Mouse (Mus musculus) heart, adult 2 months (tissue): ENCODE data around the gene Themis2. TPM values are rescaled to one million over a fixed set of nuclear protein-coding genes. Genes with fewer than 3 reads are reported as not detected.

Source experiments
- DNase-seq, 2 experiments: peaks; one replicate each; pipeline ENCODE4 v3.0.0; 2021
- H3K27ac ChIP-seq: fragments of 200-600 bp; 2 replicates; pipeline ENCODE4 v1.8.1; 2022
- H3K27me3 ChIP-seq: fragments of 200-500 bp; 2 replicates; pipeline ENCODE4 v1.6.1; 2012; ENCODE audit warnings: mild to moderate bottlenecking, low read length, inconsistent platforms, mixed read lengths; ENCODE audit not compliant: control insufficient read depth, insufficient read depth
- H3K36me3 ChIP-seq: fragments of 200-500 bp; 2 replicates; pipeline ENCODE4 v1.6.1; 2012; ENCODE audit warnings: low read length, inconsistent platforms; ENCODE audit not compliant: control insufficient read depth, insufficient read depth
- H3K4me1 ChIP-seq: fragments of 200-500 bp; 2 replicates; pipeline ENCODE4 v1.6.1; 2011; ENCODE audit warnings: low read length; ENCODE audit not compliant: control insufficient read depth, insufficient read depth
- H3K4me3 ChIP-seq: fragments of 200-600 bp; 2 replicates; pipeline ENCODE4 v1.8.1; 2022
- H3K79me2 ChIP-seq: fragments of 200-500 bp; replicated peaks from 2 replicates; pipeline ENCODE4 v1.6.1; 2012; ENCODE audit warnings: mild to moderate bottlenecking, inconsistent platforms, low read length, moderate library complexity, mixed read lengths; ENCODE audit not compliant: control insufficient read depth, insufficient read depth
- H3K9ac ChIP-seq: fragments of 200-500 bp; 2 replicates; pipeline ENCODE4 v1.6.1; 2012; ENCODE audit warnings: low read depth, mild to moderate bottlenecking, control low read depth, inconsistent platforms, low read length, mixed read lengths
- CTCF ChIP-seq: fragments of 200-600 bp; IDR thresholded peaks from 2 replicates; pipeline ENCODE4 v1.8.1; 2022; ENCODE audit warnings: antibody characterized with exemption, mild to moderate bottlenecking, moderate library complexity
- EP300 ChIP-seq: fragments of 200-500 bp; IDR thresholded peaks from 2 replicates; pipeline ENCODE4 v1.6.1; 2011; ENCODE audit warnings: low read depth, low read length, control low read depth; ENCODE audit not compliant: insufficient read depth
- POLR2A ChIP-seq: fragments of 200-500 bp; IDR thresholded peaks from 2 replicates; pipeline ENCODE4 v1.6.1; 2011; ENCODE audit warnings: mild to moderate bottlenecking, low read depth, low read length, control low read depth; ENCODE audit not compliant: insufficient read depth
- WGBS: fragments of 180-500 bp; shearing (Covaris S2); methylation state at CpG from one replicate; pipeline ENCODE4 v1.1.7; 2018; 5-methylcytosine and 5-hydroxymethylcytosine counted together
- intact Hi-C: fragments of 180-260 bp; cut with DNase I; formaldehyde crosslinking; loops from one replicate; pipeline ENCODE4 v1.15.1; 2025
- polyA plus RNA-seq: library from polyadenylated mRNA; depleted of rRNA; stranded (reverse); fragments of >200 nt; gene quantifications from 2 replicates; pipeline ENCODE4 v1.2.3, GENCODE M21; 2012
- total RNA-seq, 2 experiments: library from RNA; stranded (reverse); gene quantifications; 2 replicates each; pipeline ENCODE4 v1.2.3; 2021

Themis2 gene
- total and polyA plus RNA-seq, 3 experiments: 1.7 to 4.5 (median 2.1) TPM

- no peak for TF ChIP-seq POLR2A
- TF ChIP-seq EP300: peak; percentile 59; the same call in 1 of the 2 replicates
- TF ChIP-seq CTCF: peak; percentile 68
- WGBS: 62% methylated on average over 8 of the region's 8 CpGs
- H3K79me2 ChIP-seq: no peaks in the 10 kb centered on the region
- H3K36me3 ChIP-seq: no peaks in the 10 kb centered on the region
- H3K27ac ChIP-seq: no peak overlapping the region
- H3K27me3 ChIP-seq: no peaks in the 10 kb centered on the region
- DNase-seq: peak; percentile 73 to 84
- H3K9ac ChIP-seq: no peak overlapping the region
- intact Hi-C loops: loop anchor here (1.0 to 5.0 kb wide), 2 partner anchors 47 to 66 kb away; partner anchors contain the start of gene Smpdl3b
- no peaks in the 10 kb centered on the region for H3K4me1 ChIP-seq
- no peak overlapping the region for H3K4me3 ChIP-seq
These were observed 27.6 kb upstream of the Themis2 start for GRCm38 (mm10) chr4:132823614-132824366.

- DNase-seq: no peak
- Histone ChIP-seq H3K36me3 (no peaks in the 10 kb centered on the region), H3K9ac (no peak overlapping the region), H3K4me3 (no peak overlapping the region), H3K4me1 (no peaks in the 10 kb centered on the region), H3K27me3 (no peaks in the 10 kb centered on the region), H3K27ac (no peak overlapping the region), H3K79me2 (no peaks in the 10 kb centered on the region)
- intact Hi-C loops: no loop called here
- TF ChIP-seq CTCF (peak; percentile 37), POLR2A (no peak)
- WGBS: 56% methylated on average over 2 of the region's 2 CpGs
These were observed 22.3 kb upstream of the Themis2 start for GRCm38 (mm10) chr4:132818442-132818841.

- no peaks in the 10 kb centered on the region for H3K79me2 ChIP-seq
- H3K27me3 ChIP-seq: no peaks in the 10 kb centered on the region
- TF ChIP-seq POLR2A (no peak), EP300 (no peak), CTCF (no peak)
- H3K9ac ChIP-seq: no peak overlapping the region
- WGBS: 40% methylated on average over 2 of the region's 2 CpGs
- H3K36me3 ChIP-seq: no peaks in the 10 kb centered on the region
- intact Hi-C loops: no loop called here
- no peak for DNase-seq
- no peaks in the 10 kb centered on the region for H3K4me1 ChIP-seq
- no peak overlapping the region for H3K4me3 ChIP-seq
- H3K27ac ChIP-seq: no peak overlapping the region
These were observed 20.7 kb upstream of the Themis2 start for GRCm38 (mm10) chr4:132816855-132817254.

GRCm38 (mm10) chr4:132816404-132816803 is 20.2 kb upstream of the Themis2 start:
- TF ChIP-seq POLR2A (no peak), CTCF (no peak), EP300 (no peak)
- no peaks in the 10 kb centered on the region for H3K36me3 ChIP-seq
- no peaks in the 10 kb centered on the region for H3K27me3 ChIP-seq
- H3K9ac ChIP-seq: no peak overlapping the region
- peak in 1 of 2 experiments; percentile 37 for DNase-seq
- H3K4me1 ChIP-seq: no peaks in the 10 kb centered on the region
- H3K4me3 ChIP-seq: no peak overlapping the region
- intact Hi-C loops: no loop called here
- WGBS: 66% methylated on average over 7 of the region's 7 CpGs
- H3K27ac ChIP-seq: no peak overlapping the region
- no peaks in the 10 kb centered on the region for H3K79me2 ChIP-seq

- intact Hi-C loops: no loop called here
- no peak overlapping the region for H3K27ac ChIP-seq
- no peak overlapping the region for H3K9ac ChIP-seq
- no peaks in the 10 kb centered on the region for H3K79me2 ChIP-seq
- peak in 1 of 2 experiments; percentile 49 for DNase-seq
- no peaks in the 10 kb centered on the region for H3K27me3 ChIP-seq
- no peak overlapping the region for H3K4me3 ChIP-seq
- 69% methylated on average over 5 of the region's 5 CpGs for WGBS
- H3K4me1 ChIP-seq: peaks cover 10% of the 10 kb centered on the region
- H3K36me3 ChIP-seq: no peaks in the 10 kb centered on the region
- no peak for TF ChIP-seq CTCF
- no peak for TF ChIP-seq POLR2A
These were observed 13.4 kb upstream of the Themis2 start for GRCm38 (mm10) chr4:132809621-132810020.
